Mouse (Mus musculus): ENCODE results near the gene Ppdpf.
A peak's percentile ranks its signal among the peaks of the same experiment; 100 is the strongest.
"Not testable (repeated sequence)": the region's sequence is repeated elsewhere in the genome, so short reads cannot be mapped to it uniquely, and the experiment has no call there.

The Ppdpf gene

DNA sequence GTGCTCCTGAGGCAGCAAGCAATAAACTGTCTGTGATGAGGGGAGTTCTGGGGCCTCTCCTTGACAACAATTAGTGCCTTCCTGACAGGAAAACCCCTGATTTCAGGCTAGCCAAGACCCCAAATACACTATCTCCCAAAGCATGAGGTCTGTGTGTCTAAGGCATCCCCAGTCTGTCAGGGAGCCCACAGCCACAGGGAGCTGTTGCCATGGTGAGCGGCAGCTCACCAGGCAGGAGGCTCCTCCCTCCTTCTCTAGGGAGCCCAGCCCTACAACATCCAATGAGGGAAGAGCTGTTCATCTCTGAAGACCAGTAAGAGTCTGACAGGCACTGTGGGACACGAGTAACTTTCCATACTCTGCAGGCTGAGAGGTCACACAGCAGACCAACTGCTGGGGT is 27.3 kb upstream of the Ppdpf start:
- DNase-seq, result peak; percentile 80

DNA sequence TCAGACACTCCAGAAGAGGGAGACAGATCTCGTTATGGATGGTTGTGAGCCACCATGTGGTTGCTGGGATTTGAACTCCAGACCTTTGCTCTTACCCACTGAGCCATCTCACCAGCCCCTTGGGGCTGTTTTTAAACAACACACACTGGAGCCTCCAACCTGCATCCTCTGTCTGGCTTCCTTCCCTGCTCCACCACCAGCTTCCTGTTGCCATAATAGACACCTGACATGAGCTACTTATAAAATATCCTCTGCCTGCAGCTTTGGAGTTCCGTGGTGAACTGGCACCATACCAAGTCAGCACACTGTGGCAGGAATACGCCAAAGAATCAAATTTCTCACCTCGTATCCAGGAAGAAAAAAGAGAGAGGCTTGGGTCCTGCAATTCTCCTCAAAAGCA is 26.2 kb upstream of the Ppdpf start:
- peak; percentile 58 for DNase-seq

DNA sequence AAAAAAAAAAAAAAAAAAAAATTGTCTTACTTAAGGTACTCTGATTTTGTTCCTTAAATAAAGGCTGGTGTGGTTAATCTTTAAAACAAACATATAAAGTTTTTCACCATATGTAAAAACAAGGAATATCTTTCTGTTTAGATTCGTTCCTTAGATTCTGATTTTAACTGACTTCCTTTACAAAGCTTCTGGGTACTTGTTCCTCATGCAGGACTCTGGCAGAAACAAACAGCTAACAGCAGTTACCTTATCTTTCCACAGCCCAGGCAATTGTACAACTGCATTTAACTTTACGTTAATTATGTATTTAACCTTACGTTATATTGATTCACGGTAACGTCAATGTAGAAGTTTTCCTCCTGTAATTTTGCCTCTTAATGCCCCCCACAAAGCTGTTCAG is 20.6 kb upstream of the Ppdpf start:
- no peak for DNase-seq

DNA sequence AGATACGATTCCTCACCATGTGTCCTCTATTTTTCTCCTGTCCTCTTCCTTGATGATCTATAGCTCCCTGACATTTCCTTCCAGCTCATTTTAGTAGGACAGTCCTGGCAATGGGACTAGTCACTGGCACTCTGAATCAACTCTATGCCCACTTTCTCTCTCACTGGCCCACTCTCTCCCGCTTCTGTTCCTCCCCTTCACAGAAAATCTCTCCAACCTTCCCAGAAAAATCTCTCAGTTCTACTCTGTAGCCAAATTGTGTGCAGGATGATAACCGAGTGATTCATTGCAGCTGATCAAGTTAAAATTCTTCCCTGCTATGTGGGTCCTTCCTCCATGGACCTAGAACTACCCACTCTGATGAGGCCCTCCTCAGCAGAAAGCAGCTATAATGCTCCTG is 12.4 kb upstream of the Ppdpf start:
- DNase-seq, result no peak

GRCm38 (mm10) chr2:181178015-181178414 is 9.0 kb upstream of the Ppdpf start:
- DNase-seq, result no peak

- DNase-seq, result no peak
Measured at GRCm38 (mm10) chr2:181178471-181178870, 8.6 kb upstream of the Ppdpf start.

DNA sequence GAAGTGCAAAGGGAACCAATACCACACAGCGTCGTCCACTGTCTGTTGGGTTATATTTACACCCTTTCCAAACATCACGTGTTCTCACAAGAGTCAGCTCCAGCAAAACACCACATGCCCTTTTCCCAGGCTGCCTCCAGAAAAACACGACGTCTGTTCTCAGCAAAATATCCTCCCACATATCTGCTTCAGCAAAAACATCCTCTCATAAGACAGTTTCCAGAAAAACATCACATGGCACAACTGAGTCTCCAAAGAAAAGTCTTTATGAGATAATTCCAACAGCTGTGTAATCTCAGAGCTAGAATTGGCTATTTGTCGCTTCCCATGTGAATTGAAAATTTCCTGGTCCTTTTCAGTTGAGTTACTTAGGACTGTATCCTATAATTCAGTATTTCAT is 6.1 kb upstream of the Ppdpf start:
- no peak for DNase-seq

GRCm38 (mm10) chr2:181186635-181187034 is 412 bp upstream of the Ppdpf start:
- DNase-seq, result peak; percentile 86

DNA sequence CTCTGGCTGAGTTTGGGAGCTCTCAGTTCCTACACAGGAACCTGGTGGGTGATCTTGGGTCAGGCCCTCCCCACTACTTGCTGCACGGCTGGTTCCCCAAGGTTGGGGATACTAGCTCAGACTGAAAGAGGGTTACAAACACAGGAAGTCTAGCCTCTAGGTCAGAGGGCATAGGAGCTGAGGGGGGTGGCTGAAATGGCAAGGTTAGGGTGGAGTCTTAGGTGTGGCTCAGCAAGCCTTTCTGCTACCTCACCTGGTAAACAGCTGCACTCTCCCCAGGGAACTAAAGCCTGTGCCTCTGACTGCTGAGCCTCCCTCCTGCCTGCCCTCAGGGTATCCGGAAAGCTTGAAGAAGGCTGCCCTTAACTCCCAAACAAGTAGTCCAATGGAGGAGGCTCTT is 1.6 kb downstream of the Ppdpf start:
- DNase-seq, result no peak

- no peak for DNase-seq
Measured at GRCm38 (mm10) chr2:181189321-181189720, 2.3 kb downstream of the Ppdpf start.

GRCm38 (mm10) chr2:181191385-181191784 is 4.3 kb downstream of the Ppdpf start:
- not testable (repeated sequence) for DNase-seq

DNA sequence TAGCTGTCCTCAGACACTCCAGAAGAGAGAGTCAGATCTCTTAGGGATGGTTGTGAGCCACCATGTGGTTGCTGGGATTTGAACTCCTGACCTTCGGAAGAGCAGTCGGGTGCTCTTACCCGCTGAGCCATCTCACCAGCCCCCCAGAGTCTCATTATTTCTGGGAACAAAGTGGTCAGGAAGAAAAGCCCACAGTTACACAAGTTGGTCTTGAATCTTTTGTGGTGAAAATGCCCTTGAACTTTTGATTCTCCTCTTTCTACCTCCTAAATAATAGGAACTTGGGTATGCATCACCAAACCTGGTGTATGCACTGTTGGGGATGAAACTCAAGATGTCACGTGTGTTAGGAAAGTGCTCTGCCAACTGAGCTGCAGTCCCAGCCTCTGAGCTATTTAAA is 4.9 kb downstream of the Ppdpf start:
- no peak for DNase-seq

DNA sequence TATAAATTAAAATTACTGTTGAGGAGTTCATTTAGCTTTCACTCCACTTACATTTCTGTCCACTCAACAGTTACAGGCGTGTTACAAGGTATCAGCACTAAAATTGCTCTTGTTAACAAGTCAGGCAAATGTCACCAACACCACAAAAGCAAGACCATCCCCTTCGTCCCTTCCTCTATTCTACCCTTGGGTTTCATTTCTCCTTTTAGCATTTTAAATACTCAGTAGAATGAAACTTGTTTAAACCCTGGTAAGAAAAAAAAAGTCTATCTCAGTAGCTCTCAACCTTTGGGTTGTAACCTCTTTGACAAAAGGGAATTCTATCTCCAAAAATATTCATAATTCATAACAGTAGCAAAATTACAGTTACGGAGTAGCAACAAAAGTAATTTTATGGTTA is 6.0 kb downstream of the Ppdpf start:
- DNase-seq, result no peak

GRCm38 (mm10) chr2:181196628-181197300 is 9.7 kb downstream of the Ppdpf start:
- DNase-seq, result no peak

GRCm38 (mm10) chr2:181201606-181202005 is 14.6 kb downstream of the Ppdpf start:
- DNase-seq, result no peak

GRCm38 (mm10) chr2:181202422-181202821 is 15.4 kb downstream of the Ppdpf start, which contains the start of gene Ptk6:
Ptk6 (minus strand) TSS chr2:181202789.
- DNase-seq, result no peak

GRCm38 (mm10) chr2:181202886-181203285 is 15.8 kb downstream of the Ppdpf start:
- DNase-seq, result no peak

DNA sequence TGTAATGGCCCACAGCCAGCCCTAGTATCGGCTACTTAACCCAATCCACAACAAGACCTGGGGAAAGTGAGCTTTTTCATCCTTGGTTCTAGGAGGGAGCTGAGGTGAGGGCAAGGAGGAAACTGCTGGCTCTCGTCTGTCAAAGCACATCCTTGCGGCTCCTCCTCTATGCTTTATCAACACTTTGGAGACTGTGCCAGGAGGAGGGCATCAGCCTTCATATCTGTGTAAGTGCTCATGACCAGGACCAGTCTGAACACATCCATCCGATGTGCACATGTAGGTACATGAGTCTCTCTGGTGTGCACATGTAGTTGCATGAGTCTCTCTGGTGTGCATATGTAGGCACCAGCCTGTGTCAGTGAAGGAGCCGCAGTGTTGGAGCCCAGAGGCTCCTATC is 18.6 kb downstream of the Ppdpf start:
- no peak for DNase-seq

GRCm38 (mm10) chr2:181206118-181206517 is 19.1 kb downstream of the Ppdpf start:
- no peak for DNase-seq

- DNase-seq, result no peak
Measured at GRCm38 (mm10) chr2:181212389-181213020, 25.5 kb downstream of the Ppdpf start.

GRCm38 (mm10) chr2:181213021-181213445 is 26.0 kb downstream of the Ppdpf start, which contains the start of gene Srms:
Srms (minus strand) TSS chr2:181213185.
- DNase-seq, result no peak

DNA sequence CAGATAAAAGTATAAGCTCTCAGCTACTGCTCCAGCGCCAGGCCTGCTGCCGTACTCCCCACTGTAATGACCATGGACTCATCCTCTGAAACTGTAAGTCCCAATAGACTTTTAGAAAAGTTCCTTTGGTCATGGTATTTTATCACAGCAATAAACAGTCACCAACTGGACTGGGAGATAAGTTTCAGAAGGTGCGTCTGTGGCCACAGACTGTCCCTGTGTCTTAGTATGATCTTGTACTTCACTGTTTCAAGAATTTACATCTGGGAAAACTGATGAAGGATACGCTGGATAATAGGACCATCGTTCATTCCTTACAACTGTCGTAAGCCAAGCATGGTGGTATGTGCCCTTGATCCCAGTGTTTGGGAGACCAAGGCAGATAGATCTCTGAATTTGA is 29.0 kb downstream of the Ppdpf start:
- DNase-seq, result no peak

DNA sequence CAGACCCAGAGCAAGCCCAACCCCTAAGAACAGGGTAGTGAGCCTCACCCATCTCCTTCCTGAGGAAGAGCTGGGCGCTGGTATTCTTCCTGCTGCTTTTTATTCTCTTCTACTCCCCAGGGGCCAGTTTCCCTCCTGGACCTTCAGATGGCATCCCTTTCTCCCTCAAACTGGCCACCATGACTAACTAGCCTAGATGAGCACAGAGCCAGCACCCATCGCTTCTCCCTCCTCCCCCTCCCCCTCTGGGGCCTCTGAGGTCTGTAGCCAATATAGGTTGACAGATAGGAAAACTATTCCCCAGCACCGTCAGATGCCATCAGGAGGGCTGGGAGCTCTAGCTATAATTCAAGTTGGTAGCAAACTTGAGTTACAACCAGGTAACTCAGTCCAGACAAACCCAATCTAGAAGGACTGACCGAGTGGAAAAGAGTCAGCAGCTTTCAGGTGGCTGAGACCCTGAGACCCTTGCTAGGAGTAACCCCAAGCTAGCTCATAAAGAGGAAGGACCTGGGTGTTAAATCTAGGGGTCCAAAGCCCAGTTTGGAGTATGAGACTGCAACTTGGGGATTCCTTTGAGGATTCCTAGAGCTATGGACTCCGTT is 31.9 kb downstream of the Ppdpf start:
- DNase-seq, result no peak

- peak; percentile 60 for DNase-seq
Measured at GRCm38 (mm10) chr2:181219538-181220216, 32.6 kb downstream of the Ppdpf start, which contains the start of gene Fndc11. Fndc11 (plus strand) TSS chr2:181220013.

Measured in cerebellum, adult 11-12 months (tissue).